Mouse (Mus musculus) liver, adult 2 months (tissue): ENCODE results near the gene Hmg20b. TPM values are rescaled to one million over a fixed set of nuclear protein-coding genes. Genes with fewer than 3 reads are reported as not detected.

ENCODE experiments used
- DNase-seq: peaks from one replicate; pipeline ENCODE4 v3.0.0-alpha.2; 2011; ENCODE audit warnings: low read depth, low spot score; ENCODE audit errors: extremely low read depth
- H3K27ac ChIP-seq: fragments of 200-500 bp; replicated peaks from 2 replicates; pipeline ENCODE4 v1.5.1; 2012; ENCODE audit warnings: low read depth, mild to moderate bottlenecking, control low read depth, inconsistent platforms, low read length; ENCODE audit not compliant: insufficient read depth
- H3K27me3 ChIP-seq: fragments of 200-500 bp; 2 replicates; pipeline ENCODE4 v1.6.1; 2012; ENCODE audit warnings: mild to moderate bottlenecking, moderate library complexity, low read length, inconsistent platforms; ENCODE audit not compliant: control insufficient read depth, insufficient read depth
- H3K36me3 ChIP-seq: fragments of 200-500 bp; 2 replicates; pipeline ENCODE4 v1.6.1; 2012; ENCODE audit warnings: low read length, inconsistent platforms; ENCODE audit not compliant: control insufficient read depth, insufficient read depth
- H3K4me1 ChIP-seq: fragments of 200-500 bp; 2 replicates; pipeline ENCODE4 v1.6.1; 2011; ENCODE audit warnings: low read length; ENCODE audit not compliant: control insufficient read depth, insufficient read depth
- H3K4me3 ChIP-seq: fragments of 200-500 bp; 2 replicates; pipeline ENCODE4 v1.5.1; 2011; ENCODE audit warnings: low read depth, mild to moderate bottlenecking, control low read depth, low read length, moderate library complexity; ENCODE audit not compliant: insufficient read depth
- H3K79me2 ChIP-seq: fragments of 200-500 bp; 2 replicates; pipeline ENCODE4 v1.6.1; 2012; ENCODE audit warnings: inconsistent platforms, mild to moderate bottlenecking, low read length, moderate library complexity; ENCODE audit not compliant: control insufficient read depth, insufficient read depth
- H3K9ac ChIP-seq: fragments of 200-500 bp; 2 replicates; pipeline ENCODE4 v1.6.1; 2012; ENCODE audit warnings: low read depth, mild to moderate bottlenecking, control low read depth, inconsistent platforms, low read length
- CTCF ChIP-seq: fragments of 200-500 bp; IDR thresholded peaks from 2 replicates; pipeline ENCODE4 v1.5.1; 2011; ENCODE audit warnings: low read depth, low read length, control low read depth
- POLR2A ChIP-seq: fragments of 200-500 bp; IDR thresholded peaks from 2 replicates; pipeline ENCODE4 v1.6.1; 2011; ENCODE audit warnings: low read length, control low read depth; ENCODE audit not compliant: insufficient read depth; ENCODE audit errors: extremely low read depth
- WGBS: fragments of 180-500 bp; shearing (Covaris S2); methylation state at CpG from one replicate; pipeline ENCODE4 v1.1.7; 2018; 5-methylcytosine and 5-hydroxymethylcytosine counted together
- polyA plus RNA-seq: library from polyadenylated mRNA; depleted of rRNA; stranded (reverse); fragments of >200 nt; gene quantifications from 2 replicates; pipeline ENCODE4 v1.2.3, GENCODE M21; 2012
- total RNA-seq: library from RNA; depleted of rRNA; stranded (reverse); fragments of >200 nt; gene quantifications from 2 replicates; pipeline ENCODE4 v1.2.3, GENCODE M21; 2014

Hmg20b gene
- total and polyA plus RNA-seq, 2 experiments, result 9.9 to 54.0 TPM

DNA sequence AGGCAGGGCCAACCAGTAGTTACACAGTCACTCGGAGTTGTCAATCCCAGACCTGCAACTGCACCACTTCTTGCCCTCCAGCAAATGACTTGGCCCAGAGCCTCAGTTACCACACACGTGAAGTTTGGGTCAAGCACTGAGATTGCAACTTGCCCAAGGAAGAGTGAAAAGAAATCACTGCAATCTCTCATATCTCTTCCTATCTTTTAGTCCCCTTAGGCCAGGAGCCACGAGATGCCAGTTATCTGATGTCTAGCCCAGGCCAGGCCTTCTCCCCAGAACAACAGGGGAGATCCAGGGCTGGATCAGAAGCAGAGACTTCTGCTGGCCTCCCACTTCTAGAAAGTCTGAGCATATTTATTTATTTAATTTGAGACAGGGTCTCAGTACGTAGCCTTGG, 5.3 kb upstream of the Hmg20b start:
- no peaks in the 10 kb centered on the region for H3K36me3 ChIP-seq
- no peak overlapping the region for H3K27ac ChIP-seq
- no peak for DNase-seq
- H3K4me1 ChIP-seq, result peaks cover 15% of the 10 kb centered on the region
- TF ChIP-seq POLR2A (no peak), CTCF (no peak)
- no peak overlapping the region for H3K9ac ChIP-seq
- H3K79me2 ChIP-seq, result 0 out of 2 replicates have a peak, but pooled peaks cover 3% of the 10 kb centered on the region
- no peaks in the 10 kb centered on the region for H3K27me3 ChIP-seq
- WGBS, result 87% methylated on average over 4 of the region's 4 CpGs
- no peak overlapping the region for H3K4me3 ChIP-seq

DNA sequence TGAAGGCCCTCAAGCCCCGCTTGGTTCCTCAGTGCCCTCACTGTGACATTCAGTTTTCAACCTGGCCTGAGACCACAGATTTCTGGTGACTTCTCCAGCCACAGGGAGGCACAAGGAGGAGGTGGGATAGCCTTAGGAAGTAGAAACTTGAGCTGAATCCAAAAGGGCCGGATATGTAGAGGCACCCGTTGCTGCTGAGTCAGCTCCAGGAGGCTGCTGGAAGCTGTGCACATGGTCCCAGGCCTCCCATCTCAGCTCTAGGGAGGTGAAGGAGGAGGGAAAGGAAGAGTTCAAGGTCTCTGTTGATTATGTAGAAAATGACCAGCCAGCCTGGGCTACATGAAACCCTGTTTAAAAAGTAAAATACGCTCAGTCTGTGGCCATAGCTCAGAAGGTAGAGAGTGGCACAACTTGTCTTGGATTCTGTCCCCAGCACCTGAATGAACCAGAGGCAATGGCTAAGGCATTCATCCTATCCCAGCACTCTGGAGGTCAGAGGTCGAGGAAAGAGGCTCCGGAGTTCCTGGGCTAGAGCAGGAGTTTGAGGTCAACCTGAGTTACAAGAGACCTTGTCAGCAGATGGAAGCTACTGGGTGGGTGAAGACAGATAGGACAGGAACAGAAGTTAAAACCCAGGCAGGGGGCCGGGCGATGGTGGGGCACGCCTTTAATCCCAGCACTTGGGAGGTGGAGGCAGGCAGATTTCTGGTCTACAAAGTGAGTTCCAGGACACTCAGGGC, 4.6 kb upstream of the Hmg20b start:
- H3K4me1 ChIP-seq, result peaks cover 15% of the 10 kb centered on the region
- H3K27ac ChIP-seq, result peak overlapping the region; percentile 26; the same call in 1 of the 2 replicates
- H3K79me2 ChIP-seq, result 0 out of 2 replicates have a peak, but pooled peaks cover 3% of the 10 kb centered on the region
- H3K27me3 ChIP-seq, result no peaks in the 10 kb centered on the region
- DNase-seq, result no peak
- TF ChIP-seq POLR2A (no peak), CTCF (no peak)
- 63% methylated on average over 9 of the region's 9 CpGs for WGBS
- H3K9ac ChIP-seq, result no peak overlapping the region
- no peak overlapping the region for H3K4me3 ChIP-seq
- H3K36me3 ChIP-seq, result no peaks in the 10 kb centered on the region

GRCm38 (mm10) chr10:81351678-81352291, 1.5 kb upstream of the Hmg20b start:
- DNase-seq, result no peak
- Histone ChIP-seq H3K4me3 (no peak overlapping the region), H3K27me3 (no peaks in the 10 kb centered on the region), H3K36me3 (no peaks in the 10 kb centered on the region; the same call in 1 of the 2 replicates), H3K79me2 (no peaks in the 10 kb centered on the region), H3K27ac (no peak overlapping the region), H3K9ac (no peak overlapping the region), H3K4me1 (peaks cover 16% of the 10 kb centered on the region; the same call in 1 of the 2 replicates)
- TF ChIP-seq POLR2A (no peak), CTCF (no peak)
- 35% methylated on average over 9 of the region's 9 CpGs for WGBS

- Histone ChIP-seq H3K36me3 (no peaks in the 10 kb centered on the region; the same call in 1 of the 2 replicates), H3K4me1 (peaks cover 17% of the 10 kb centered on the region; the same call in 1 of the 2 replicates), H3K27me3 (no peaks in the 10 kb centered on the region), H3K9ac (peak overlapping the region; percentile 93), H3K79me2 (no peaks in the 10 kb centered on the region), H3K27ac (peak overlapping the region; percentile 54), H3K4me3 (peak overlapping the region; percentile 91)
- TF ChIP-seq CTCF (no peak), POLR2A (no peak)
- no peak for DNase-seq
- WGBS, result 2% methylated on average over 29 of the region's 29 CpGs
Observed at GRCm38 (mm10) chr10:81349961-81350350, 324 bp downstream of the Hmg20b start.

- Histone ChIP-seq H3K4me1 (peaks cover 17% of the 10 kb centered on the region; the same call in 1 of the 2 replicates), H3K27ac (no peak overlapping the region), H3K36me3 (no peaks in the 10 kb centered on the region; the same call in 1 of the 2 replicates), H3K79me2 (no peaks in the 10 kb centered on the region), H3K27me3 (no peaks in the 10 kb centered on the region), H3K9ac (peak overlapping the region; percentile 93; the same call in 1 of the 2 replicates), H3K4me3 (no peak overlapping the region)
- DNase-seq, result no peak
- 41% methylated on average over 12 of the region's 12 CpGs for WGBS
- no peak for TF ChIP-seq POLR2A
- TF ChIP-seq CTCF, result no peak
Observed at GRCm38 (mm10) chr10:81349146-81349545, 1.1 kb downstream of the Hmg20b start.
